Mouse (Mus musculus) left cerebral cortex, postnatal 36 days (tissue): Measurements from ENCODE around the gene Tab2. TPM values are rescaled to one million over a fixed set of nuclear protein-coding genes. Genes with fewer than 3 reads are reported as not detected.
"Not testable (repeated sequence)": the region's sequence is repeated elsewhere in the genome, so short reads cannot be mapped to it uniquely, and the experiment has no call there.

Experiments
- DNase-seq, 2 experiments: peaks; one replicate each; pipeline ENCODE4 v3.0.0; 2021 to 2022; ENCODE audit warnings: low spot score in 2 of 2, mixed read lengths in 1 of 2
- intact Hi-C: fragments of 180-260 bp; cut with DNase I; formaldehyde crosslinking; loops from one replicate; pipeline ENCODE4 v1.15.1; 2025
- total RNA-seq, 2 experiments: library from RNA; stranded (reverse); gene quantifications; 2 replicates each; pipeline ENCODE4 v1.2.3; 2021

The Tab2 gene
- total RNA-seq, 2 experiments from 2014 or later, result 49.7 to 60.2 TPM

DNA sequence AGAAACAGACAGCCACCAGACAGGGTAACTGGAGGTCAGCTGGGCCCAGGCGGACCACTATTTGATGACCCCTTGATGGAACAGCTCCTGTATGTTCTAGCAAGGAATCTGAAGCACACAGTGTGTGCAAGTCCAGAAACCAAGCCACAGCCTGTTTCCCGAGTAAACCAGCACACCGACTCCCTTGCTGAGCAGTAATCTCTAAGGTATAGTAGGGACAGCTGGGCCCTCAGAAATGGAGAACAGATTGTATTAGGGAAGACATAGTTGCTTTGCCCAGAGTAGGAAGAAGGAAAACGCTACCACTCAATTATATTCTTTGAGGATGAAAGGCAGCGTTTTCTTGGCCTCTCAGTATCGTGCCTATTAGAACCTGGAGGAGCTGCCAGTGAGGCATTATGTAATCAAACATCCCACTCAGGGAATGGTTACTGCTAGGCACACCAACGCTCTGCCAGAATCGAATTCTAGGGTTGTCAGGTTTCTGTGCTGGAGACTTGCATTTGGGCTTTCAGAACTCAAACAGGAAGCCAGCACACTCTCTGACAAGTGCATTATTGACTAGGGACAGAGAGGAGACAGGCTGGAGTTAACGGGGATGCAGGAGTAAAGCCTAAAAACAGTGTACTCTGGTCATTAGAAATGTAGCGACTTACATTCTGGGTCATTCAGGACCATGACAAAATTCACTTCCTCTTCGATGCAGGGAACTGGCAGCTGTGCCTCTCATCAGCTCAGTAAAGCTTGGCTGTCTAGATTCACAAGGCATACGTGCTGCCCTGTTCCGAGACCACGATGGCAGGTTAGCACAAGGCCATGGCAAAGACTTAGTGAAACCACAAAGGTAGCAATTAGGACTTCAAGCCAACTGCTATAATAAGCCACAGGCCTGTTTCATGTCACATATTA is 55.1 kb downstream of the Tab2 start:
- intact Hi-C loops, result loop anchor here (5.0 kb wide), 3 partner anchors 56 to 281 kb away; partner anchors contain the start of gene Tab2
- peak; percentile 40 to 43 for DNase-seq

DNA sequence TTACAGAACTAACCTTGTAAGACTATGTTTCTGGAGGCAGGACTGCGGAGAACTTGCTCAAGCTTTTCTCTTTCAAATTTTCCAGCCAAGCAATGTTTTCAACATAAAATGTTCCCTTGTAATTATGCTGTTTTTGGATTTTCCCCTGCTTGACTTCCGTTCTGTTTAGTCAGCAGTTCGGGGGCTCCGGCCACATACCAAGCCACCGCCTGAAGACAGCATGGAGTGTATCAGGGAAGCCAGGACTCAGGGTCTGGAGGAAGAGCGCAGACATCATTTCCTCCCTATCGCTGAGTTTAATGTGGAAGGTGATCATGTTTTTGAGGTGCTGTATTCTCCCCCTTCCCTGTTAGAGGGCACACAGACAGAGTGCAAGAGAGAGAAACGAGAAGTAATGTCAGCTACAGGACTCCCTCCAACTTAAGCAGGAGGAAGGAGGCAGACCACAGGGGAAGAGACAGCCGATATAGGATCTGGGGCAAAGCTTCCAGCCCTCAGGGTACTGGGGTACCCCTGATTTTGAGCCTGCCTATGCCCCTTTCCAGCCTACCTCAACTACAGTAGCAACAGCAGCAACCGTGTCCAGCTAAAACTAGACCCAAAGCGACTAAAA is 67.7 kb downstream of the Tab2 start:
- intact Hi-C loops, result loop anchor here (10.0 kb wide), 1 partner anchor 826 kb away; no protein-coding TSS in a partner anchor
- DNase-seq, result no peak

DNA sequence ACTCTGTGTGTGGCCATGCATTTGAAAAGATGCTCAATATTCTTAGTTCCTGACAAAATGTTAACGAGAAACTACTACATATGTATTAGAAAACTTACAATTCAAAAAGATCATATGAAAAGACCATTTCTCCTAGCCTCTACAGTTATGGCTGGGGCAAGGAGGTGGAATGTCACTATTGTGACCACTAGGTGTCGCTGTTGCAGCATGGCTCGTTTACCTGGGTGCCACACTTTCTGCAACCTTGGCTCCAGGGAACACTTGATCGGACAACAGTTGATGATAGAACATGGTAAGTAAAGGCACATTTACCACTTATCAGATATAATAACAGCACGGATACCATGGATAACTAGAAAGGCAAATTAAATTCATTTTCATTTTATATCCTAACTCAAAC is 72.5 kb downstream of the Tab2 start:
- peak; percentile 56 to 70 for DNase-seq

DNA sequence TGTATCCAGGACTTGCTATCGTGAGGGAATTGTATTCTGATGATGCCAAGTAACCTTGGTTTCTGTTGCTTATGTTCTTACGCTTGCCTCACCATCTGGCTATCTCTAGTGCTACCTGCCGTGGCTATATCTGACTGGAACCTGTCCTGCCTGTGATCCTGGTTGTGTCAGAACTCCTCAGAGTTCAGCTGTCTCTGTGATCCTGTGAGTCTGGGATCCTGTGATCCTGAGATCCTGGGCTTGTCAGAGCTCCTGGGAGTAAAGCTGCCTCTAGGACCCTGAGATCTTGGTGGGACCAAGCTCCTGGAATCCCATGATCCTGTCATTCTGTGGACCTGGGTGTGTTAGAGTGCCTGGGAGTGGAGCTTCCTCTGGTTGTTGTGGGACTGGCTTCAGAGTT is 74.1 kb downstream of the Tab2 start:
- intact Hi-C loops, result loop anchor here (10.0 kb wide), 1 partner anchor 833 kb away; no protein-coding TSS in a partner anchor
- DNase-seq, result no peak

More for the DNA sequence above, 72.5 kb downstream of the Tab2 start:
- intact Hi-C loops, result loop anchor here (1.0 to 10.0 kb wide), 3 partner anchors 313 to 831 kb away; no protein-coding TSS in a partner anchor

DNA sequence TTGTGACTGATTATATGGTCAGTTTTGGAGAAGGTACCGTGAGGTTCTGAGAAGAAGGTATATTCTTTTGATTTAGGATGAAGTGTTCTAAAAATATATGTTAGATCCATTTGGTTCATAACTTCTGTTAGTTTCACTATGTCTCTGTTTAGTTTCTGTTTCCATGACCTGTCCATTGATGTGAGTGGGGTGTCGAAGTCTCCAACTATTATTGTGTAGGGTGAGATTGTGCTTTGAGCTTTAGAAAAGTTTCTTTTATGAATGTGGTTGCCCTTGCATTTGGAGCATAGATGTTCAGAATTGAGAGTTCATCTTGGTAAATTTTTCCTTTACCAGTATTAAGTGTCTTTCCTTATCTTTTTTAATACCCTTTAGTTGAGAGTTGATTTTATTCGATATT is 75.7 kb downstream of the Tab2 start:
- DNase-seq, result not testable (repeated sequence)
- intact Hi-C loops, result loop anchor here (10.0 kb wide), 1 partner anchor 835 kb away; no protein-coding TSS in a partner anchor

GRCm38 (mm10) chr10:7874194-7874593 is 81.8 kb downstream of the Tab2 start:
- no peak for DNase-seq
- intact Hi-C loops, result no loop called here

GRCm38 (mm10) chr10:7871381-7872020 is 84.5 kb downstream of the Tab2 start:
- intact Hi-C loops, result no loop called here
- no peak for DNase-seq

DNA sequence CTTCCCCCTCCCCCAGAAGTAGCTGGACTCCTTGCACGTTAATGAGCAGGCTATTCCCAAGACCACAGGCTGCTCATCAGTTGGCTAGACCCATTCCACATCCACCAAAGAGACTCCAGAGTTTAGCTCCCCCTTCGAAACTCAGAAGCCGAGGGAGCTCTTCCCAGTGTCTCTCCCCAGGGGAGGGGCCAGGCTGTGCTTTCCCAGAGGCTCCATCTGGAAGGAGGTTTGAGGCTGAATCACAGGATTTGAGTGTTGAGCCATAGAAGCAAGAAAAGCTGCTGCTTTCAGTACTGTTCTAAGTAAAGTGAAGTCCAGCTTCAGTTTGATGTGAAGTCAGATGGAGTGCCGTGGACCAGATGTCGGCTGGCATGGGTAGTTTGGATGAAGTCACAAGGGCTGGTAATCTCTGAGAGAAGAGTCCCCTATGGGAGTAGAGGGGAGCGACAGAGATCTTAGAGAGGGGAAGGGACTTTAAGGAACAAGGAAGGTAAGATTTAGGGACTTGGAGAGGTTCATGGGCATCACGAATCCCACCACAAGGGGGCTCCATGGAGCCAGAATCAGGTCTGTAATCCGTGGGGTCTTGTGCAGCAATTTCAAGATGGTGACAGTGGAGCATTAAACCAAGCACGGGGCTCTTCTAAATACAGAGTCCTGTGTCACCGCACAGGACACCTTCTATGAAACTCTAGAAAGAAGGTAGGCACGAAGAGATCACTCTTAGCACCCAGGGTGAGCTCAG is 85.3 kb downstream of the Tab2 start:
- intact Hi-C loops, result no loop called here

GRCm38 (mm10) chr10:7869746-7870145 is 86.3 kb downstream of the Tab2 start:
- intact Hi-C loops, result no loop called here
- no peak for DNase-seq

More for the DNA sequence above, 85.3 kb downstream of the Tab2 start:
- DNase-seq, result peak; percentile 52 to 54

DNA sequence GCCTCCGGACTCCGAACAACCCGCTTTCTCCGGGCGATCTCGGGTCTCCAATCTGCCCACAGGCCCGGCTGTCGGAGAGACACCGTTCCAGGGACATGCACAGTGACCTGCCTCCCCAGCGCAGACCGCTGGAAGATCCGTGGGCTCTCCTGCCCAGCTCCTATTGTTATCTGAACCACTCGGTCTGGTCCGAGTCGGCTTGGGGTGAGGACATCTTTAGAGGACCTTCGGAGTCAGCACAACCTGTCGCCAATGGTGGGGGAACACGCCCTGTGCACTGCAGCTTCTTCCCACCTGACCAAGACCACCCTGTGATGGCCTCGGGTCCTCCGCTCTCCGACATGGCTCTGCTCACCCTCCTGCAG is 88.4 kb downstream of the Tab2 start:
- intact Hi-C loops, result no loop called here
- DNase-seq, result no peak

DNA sequence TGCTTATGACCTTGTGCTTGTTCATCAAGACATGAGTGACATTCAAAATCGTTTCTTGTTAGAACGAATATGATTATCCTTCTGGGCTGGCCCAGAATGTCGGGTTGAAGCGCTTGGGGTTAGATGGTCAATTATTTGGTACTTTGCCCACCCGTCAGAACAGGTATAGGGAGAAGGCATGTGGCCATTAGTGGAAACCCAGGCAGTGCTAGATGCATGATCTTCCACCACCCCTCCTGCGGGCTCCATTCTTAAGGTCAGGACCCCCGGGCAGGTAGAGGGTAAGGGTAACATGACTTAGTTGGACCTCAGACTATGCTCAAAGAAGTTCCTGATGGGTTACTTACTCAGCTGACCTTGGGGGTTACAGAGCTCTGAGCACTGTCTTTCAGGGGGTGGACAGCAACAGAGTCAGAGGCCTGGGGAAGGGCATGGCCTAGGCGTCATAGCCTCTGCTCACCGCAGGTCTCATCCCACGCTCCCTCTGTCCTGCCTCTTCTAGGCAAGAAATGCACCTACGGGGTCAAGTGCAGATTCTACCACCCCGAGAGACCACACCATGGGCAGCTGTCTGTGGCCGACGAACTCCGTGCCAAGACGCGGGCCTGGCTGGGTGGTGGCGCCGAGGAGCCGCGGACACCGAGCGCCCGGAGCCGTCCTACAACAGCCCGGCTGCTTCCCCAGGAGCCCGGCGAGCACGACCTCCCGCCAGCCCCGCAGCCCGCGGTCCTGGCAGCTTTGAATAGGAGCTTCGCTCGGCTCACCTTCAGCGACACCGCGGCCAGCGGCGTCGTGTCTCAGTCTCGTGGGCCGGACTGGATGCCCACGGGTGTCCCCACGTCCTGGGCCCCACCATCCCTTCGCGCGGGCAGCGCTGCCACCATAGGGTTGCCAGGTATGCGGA is 89.0 kb downstream of the Tab2 start:
- intact Hi-C loops, result no loop called here
- no peak for DNase-seq

- no peak for DNase-seq
- intact Hi-C loops, result no loop called here
Observed at GRCm38 (mm10) chr10:7864806-7865205, 91.2 kb downstream of the Tab2 start.

DNA sequence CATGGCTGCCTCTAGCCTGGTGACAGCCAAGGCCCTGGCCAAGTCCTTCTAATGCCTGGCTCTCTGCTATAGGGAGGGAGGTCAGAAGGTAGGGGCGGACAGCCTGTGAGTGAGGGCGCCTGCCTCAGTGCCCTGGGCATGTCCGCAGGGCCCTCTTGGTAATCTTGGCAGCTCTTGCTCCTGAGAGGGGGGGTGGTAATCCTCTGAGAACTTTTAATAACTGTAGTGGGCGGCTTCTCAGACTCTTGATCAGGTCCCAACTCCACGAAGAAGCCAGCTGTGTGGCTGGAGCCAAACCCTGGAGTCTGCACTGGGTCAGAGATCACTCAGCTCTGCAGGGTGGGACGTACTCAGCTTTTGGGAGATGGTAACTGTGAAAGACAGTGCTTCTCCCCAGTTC is 91.8 kb downstream of the Tab2 start:
- no peak for DNase-seq
- intact Hi-C loops, result no loop called here

- intact Hi-C loops, result no loop called here
- no peak for DNase-seq
Observed at GRCm38 (mm10) chr10:7863411-7863810, 92.6 kb downstream of the Tab2 start.

GRCm38 (mm10) chr10:7861937-7862657 is 93.9 kb downstream of the Tab2 start:
- DNase-seq, result no peak
- intact Hi-C loops, result no loop called here

DNA sequence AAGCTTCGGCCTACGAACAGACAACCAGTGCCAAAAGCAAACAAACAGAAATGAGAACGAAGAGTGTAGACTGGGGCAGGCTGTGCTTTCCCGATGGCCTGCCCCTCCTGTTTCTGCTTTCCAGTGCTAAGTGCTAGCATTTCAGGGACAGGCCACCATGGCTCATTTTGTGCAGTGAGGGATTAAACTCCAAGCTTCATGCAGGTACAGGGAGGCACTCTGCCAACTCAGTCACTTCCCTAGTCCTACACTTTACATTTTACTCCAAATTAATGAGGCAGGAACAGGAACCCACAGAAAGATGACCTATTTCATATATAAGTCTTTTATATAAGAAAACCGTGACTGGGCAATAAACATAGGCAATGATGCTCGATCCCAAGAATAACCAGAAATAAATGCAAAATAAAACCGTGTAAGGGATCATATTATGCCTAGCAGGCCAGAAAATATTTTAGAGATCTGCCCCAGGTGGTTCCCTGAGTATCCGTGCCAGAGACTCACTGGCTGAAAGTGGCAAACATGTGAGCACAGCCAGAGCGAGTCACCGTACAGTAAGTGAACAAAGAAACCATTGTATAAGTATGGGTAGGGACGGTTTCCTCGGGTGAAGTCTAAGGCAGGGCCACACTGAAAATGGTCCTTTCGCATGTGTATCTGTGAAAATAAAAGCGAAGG is 94.6 kb downstream of the Tab2 start:
- DNase-seq, result no peak
- intact Hi-C loops, result no loop called here

GRCm38 (mm10) chr10:7860494-7860893 is 95.5 kb downstream of the Tab2 start:
- DNase-seq, result no peak
- intact Hi-C loops, result no loop called here
